Mouse (Mus musculus) brain, embryonic 14.5 days (tissue): ENCODE results near the gene Sec22c.
A peak's percentile ranks its signal among the peaks of the same experiment; 100 is the strongest.

Experiments
- CTCF ChIP-seq: fragments of 200-500 bp; IDR thresholded peaks from 2 replicates; pipeline ENCODE4 v1.5.1; 2012; ENCODE audit warnings: inconsistent platforms, mild to moderate bottlenecking, moderate library complexity, borderline replicate concordance; ENCODE audit not compliant: insufficient read depth, insufficient read length; ENCODE audit errors: extremely low read depth
- POLR2A ChIP-seq: fragments of 200-500 bp; IDR thresholded peaks from 2 replicates; pipeline ENCODE4 v1.6.1; 2012; ENCODE audit warnings: mild to moderate bottlenecking, inconsistent platforms, borderline replicate concordance; ENCODE audit not compliant: poor library complexity, insufficient read depth, insufficient read length, severe bottlenecking; ENCODE audit errors: extremely low read depth

DNA sequence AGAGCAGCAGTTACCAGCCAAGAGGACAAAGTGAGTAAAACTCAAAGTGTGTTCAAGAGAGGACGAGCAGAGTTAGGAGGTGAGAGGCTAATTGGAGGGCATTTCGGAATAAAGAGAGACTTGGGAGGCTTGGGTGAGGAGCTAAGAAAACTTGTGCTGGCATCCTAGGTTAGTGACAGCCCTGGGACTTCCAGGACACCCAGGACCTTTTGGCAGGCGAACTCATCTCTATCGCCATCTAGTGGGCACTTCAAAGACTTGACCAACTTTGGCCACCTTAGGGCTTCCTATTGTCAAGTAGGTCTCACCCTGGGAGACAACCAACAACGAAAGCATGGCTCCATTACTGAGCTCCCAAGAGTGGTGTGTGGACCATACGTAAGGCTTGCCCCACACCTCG is 34.0 kb downstream of the Sec22c start:
- no peak for TF ChIP-seq POLR2A
- TF ChIP-seq CTCF, result peak; percentile 69; the same call in 1 of the 2 replicates
